Mouse (Mus musculus): ENCODE results near the gene Smpd2. TPM values are rescaled to one million over a fixed set of nuclear protein-coding genes. Genes with fewer than 3 reads are reported as not detected.

Gene Smpd2
- polyA plus RNA-seq, 1 experiment: 0.06 TPM

DNA sequence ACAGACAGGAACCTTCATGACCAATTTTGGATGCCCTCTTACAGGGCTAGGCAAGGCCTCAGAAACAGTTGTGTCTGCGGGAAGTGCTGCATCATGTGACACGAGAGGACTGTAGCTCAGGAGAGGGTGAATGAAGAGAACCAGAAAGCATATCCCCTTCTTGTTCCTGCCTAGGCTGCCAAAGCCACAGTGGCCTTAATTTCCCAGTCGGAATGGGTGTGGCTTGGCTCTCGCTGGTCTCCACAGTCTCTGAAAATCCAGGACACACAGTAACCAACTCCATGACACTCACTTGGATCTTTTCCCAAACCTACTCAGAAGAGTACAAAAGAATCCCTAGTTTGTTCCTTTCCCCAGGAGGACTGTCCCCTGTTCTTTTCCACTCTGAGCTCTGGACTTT lies 10.8 kb upstream of the Smpd2 start:
- Histone ChIP-seq H3K9me3 (ENCODE audit: control insufficient read depth, low read length) (no peaks in the 10 kb centered on the region), H3K4me3 (replicated peaks) (no peak overlapping the region), H3K36me3 (ENCODE audit: control insufficient read depth) (no peaks in the 10 kb centered on the region), H3K4me1 (ENCODE audit: control insufficient read depth) (no peaks in the 10 kb centered on the region), H3K27me3 (ENCODE audit: control insufficient read depth) (no peaks in the 10 kb centered on the region; the same call in 1 of the 2 replicates)
- TF ChIP-seq TAL1 (IDR thresholded peaks at IDR 0.05; ENCODE audit: low read length) (no peak), GATA1 (IDR thresholded peaks at IDR 0.05; ENCODE audit: low read length) (no peak)

GRCm38 (mm10) chr10:41491111-41491510 lies 942 bp upstream of the Smpd2 start:
- TF ChIP-seq GATA1 (IDR thresholded peaks at IDR 0.05; ENCODE audit: low read length): no peak
- Histone ChIP-seq H3K4me3 (replicated peaks) (no peak overlapping the region), H3K9me3 (ENCODE audit: control insufficient read depth, low read length) (no peaks in the 10 kb centered on the region), H3K36me3 (ENCODE audit: control insufficient read depth) (peaks cover 11% of the 10 kb centered on the region; the same call in 1 of the 2 replicates), H3K27me3 (ENCODE audit: control insufficient read depth) (peaks cover 39% of the 10 kb centered on the region), H3K4me1 (ENCODE audit: control insufficient read depth) (peaks cover 20% of the 10 kb centered on the region)

GRCm38 (mm10) chr10:41490518-41490873 lies 327 bp upstream of the Smpd2 start:
- Histone ChIP-seq H3K9me3 (ENCODE audit: control insufficient read depth, low read length) (no peaks in the 10 kb centered on the region), H3K4me1 (ENCODE audit: control insufficient read depth) (peaks cover 20% of the 10 kb centered on the region), H3K36me3 (ENCODE audit: control insufficient read depth) (peaks cover 15% of the 10 kb centered on the region; the same call in 1 of the 2 replicates), H3K4me3 (replicated peaks) (peak overlapping the region; percentile 65), H3K27me3 (ENCODE audit: control insufficient read depth) (peaks cover 39% of the 10 kb centered on the region)
- no peak for TF ChIP-seq GATA1 (IDR thresholded peaks at IDR 0.05; ENCODE audit: low read length)
- TF ChIP-seq TAL1 (IDR thresholded peaks at IDR 0.05; ENCODE audit: low read length): no peak

DNA sequence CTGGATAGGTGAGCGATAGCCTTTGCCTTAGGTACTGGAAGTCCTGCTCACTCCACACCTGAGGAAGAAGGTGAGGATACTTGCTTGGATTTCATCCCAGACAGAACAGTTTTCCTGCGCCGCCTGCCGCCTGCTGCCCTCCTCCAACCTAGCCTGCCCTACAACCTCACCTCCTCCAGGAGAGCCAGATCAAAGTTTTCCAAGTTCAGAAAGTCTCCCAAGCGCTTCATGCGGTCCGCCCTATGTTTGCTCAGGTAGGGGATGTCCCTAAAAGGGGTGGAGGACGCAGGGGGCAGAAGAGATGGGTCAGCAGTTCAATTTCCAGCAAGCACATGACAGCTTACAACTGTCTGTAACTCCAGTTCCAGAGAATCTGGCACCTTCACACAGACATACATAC lies 875 bp downstream of the Smpd2 start:
- TF ChIP-seq TAL1 (IDR thresholded peaks at IDR 0.05; ENCODE audit: low read length): no peak
- TF ChIP-seq GATA1 (IDR thresholded peaks at IDR 0.05; ENCODE audit: low read length): no peak
- Histone ChIP-seq H3K9me3 (ENCODE audit: control insufficient read depth, low read length) (no peaks in the 10 kb centered on the region), H3K4me1 (ENCODE audit: control insufficient read depth) (peaks cover 20% of the 10 kb centered on the region), H3K27me3 (ENCODE audit: control insufficient read depth) (peaks cover 39% of the 10 kb centered on the region), H3K36me3 (ENCODE audit: control insufficient read depth) (peaks cover 15% of the 10 kb centered on the region; the same call in 1 of the 2 replicates), H3K4me3 (replicated peaks) (peak overlapping the region; percentile 65)

- peak overlapping the region; percentile 65 for H3K4me3 ChIP-seq (replicated peaks)
- TF ChIP-seq TAL1 (IDR thresholded peaks at IDR 0.05; ENCODE audit: low read length) (no peak), GATA1 (IDR thresholded peaks at IDR 0.05; ENCODE audit: low read length) (no peak)
- peaks cover 20% of the 10 kb centered on the region for H3K4me1 ChIP-seq (ENCODE audit: control insufficient read depth)
- H3K36me3 ChIP-seq (ENCODE audit: control insufficient read depth): peaks cover 15% of the 10 kb centered on the region; the same call in 1 of the 2 replicates
- peaks cover 39% of the 10 kb centered on the region for H3K27me3 ChIP-seq (ENCODE audit: control insufficient read depth)
- no peaks in the 10 kb centered on the region for H3K9me3 ChIP-seq (ENCODE audit: control insufficient read depth, low read length)
Measured at GRCm38 (mm10) chr10:41488877-41489276, 1.3 kb downstream of the Smpd2 start.

DNA sequence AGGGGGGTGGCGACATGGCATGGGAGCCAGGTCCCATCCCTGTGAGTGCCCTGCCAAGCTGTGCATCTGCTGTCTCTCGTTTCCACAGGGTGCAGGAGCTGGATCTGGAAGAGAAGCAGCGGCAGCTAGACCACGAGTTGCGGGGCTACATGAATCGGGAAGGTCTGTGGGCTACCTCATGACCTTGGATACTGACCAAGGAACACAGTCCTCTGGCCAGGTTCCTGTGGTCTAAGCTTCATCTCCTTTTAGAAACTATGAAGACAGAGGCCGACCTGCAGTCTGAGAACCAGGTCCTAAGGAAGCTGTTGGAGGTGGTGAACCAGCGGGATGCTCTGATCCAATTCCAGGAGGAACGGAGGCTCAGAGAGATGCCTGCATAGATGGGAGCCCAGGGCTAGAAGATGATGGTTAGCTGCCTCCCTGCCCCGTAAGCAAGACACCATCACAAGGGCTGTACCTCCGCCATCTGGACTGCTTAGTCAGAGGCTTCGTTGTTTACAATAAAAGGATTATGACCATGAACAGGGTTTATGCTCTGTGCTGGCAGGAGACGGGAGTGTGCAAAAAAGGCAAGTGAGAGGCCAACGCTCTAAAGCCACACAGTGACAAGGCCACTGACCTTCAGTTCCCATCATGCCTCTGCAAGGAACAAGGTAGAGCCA lies 3.5 kb downstream of the Smpd2 start:
- Histone ChIP-seq H3K36me3 (ENCODE audit: control insufficient read depth) (peaks cover 15% of the 10 kb centered on the region; the same call in 1 of the 2 replicates), H3K4me3 (replicated peaks) (no peak overlapping the region)
- TF ChIP-seq TAL1 (IDR thresholded peaks at IDR 0.05; ENCODE audit: low read length): no peak
- no peak for TF ChIP-seq GATA1 (IDR thresholded peaks at IDR 0.05; ENCODE audit: low read length)

GRCm38 (mm10) chr10:41485778-41486177 lies 4.4 kb downstream of the Smpd2 start:
- H3K4me3 ChIP-seq (replicated peaks): no peak overlapping the region
- peaks cover 25% of the 10 kb centered on the region for H3K27me3 ChIP-seq (ENCODE audit: control insufficient read depth)
- no peaks in the 10 kb centered on the region for H3K9me3 ChIP-seq (ENCODE audit: control insufficient read depth, low read length)
- H3K36me3 ChIP-seq (ENCODE audit: control insufficient read depth): peaks cover 15% of the 10 kb centered on the region; the same call in 1 of the 2 replicates
- TF ChIP-seq GATA1 (IDR thresholded peaks at IDR 0.05; ENCODE audit: low read length) (no peak), TAL1 (IDR thresholded peaks at IDR 0.05; ENCODE audit: low read length) (no peak)
- peaks cover 32% of the 10 kb centered on the region for H3K4me1 ChIP-seq (ENCODE audit: control insufficient read depth)

More for the DNA sequence above, 3.5 kb downstream of the Smpd2 start:
- Histone ChIP-seq H3K9me3 (ENCODE audit: control insufficient read depth, low read length) (no peaks in the 10 kb centered on the region), H3K27me3 (ENCODE audit: control insufficient read depth) (peaks cover 33% of the 10 kb centered on the region), H3K4me1 (ENCODE audit: control insufficient read depth) (peaks cover 23% of the 10 kb centered on the region)

DNA sequence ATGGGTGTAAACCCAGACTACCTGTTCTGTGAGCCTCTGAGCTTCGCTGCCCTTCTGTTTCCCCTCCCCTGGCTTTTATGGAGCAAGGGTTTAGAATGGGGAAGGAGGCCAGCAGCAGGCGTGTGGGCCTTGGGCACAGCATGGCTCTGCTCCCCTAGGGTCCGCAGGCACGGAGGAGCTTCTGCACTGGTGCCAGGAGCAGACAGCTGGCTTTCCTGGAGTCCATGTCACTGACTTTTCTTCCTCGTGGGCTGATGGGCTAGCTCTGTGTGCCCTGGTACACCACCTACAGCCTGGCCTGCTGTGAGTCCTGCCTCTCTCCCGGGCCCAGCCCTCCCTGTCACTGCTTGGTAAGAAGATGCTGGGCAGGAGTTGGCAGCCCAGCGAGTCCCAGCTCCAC lies 7.7 kb downstream of the Smpd2 start:
- peaks cover 26% of the 10 kb centered on the region for H3K4me1 ChIP-seq (ENCODE audit: control insufficient read depth)
- H3K9me3 ChIP-seq (ENCODE audit: control insufficient read depth, low read length): no peaks in the 10 kb centered on the region
- H3K36me3 ChIP-seq (ENCODE audit: control insufficient read depth): peaks cover 14% of the 10 kb centered on the region; the same call in 1 of the 2 replicates
- TF ChIP-seq TAL1 (IDR thresholded peaks at IDR 0.05; ENCODE audit: low read length) (no peak), GATA1 (IDR thresholded peaks at IDR 0.05; ENCODE audit: low read length) (no peak)
- H3K27me3 ChIP-seq (ENCODE audit: control insufficient read depth): peaks cover 5% of the 10 kb centered on the region
- H3K4me3 ChIP-seq (replicated peaks): no peak overlapping the region

- Histone ChIP-seq H3K9me3 (ENCODE audit: control insufficient read depth, low read length) (no peaks in the 10 kb centered on the region), H3K27me3 (ENCODE audit: control insufficient read depth) (peaks cover 17% of the 10 kb centered on the region), H3K4me1 (ENCODE audit: control insufficient read depth) (peaks cover 38% of the 10 kb centered on the region), H3K36me3 (ENCODE audit: control insufficient read depth) (peaks cover 4% of the 10 kb centered on the region; the same call in 1 of the 2 replicates), H3K4me3 (replicated peaks) (no peak overlapping the region)
- TF ChIP-seq TAL1 (IDR thresholded peaks at IDR 0.05; ENCODE audit: low read length) (peak; percentile 11; the same call in 1 of the 3 replicates), GATA1 (IDR thresholded peaks at IDR 0.05; ENCODE audit: low read length) (no peak)
Measured at GRCm38 (mm10) chr10:41480938-41481880, 9.0 kb downstream of the Smpd2 start.

Measured in erythroblast, embryonic 14.5 days (primary cell).